Mouse (Mus musculus) liver, adult 2 months (tissue): ENCODE results near the gene Gm21969. TPM values are rescaled to one million over a fixed set of nuclear protein-coding genes. Genes with fewer than 3 reads are reported as not detected.

Experiments
- DNase-seq: peaks from one replicate; pipeline ENCODE4 v3.0.0-alpha.2; 2011; ENCODE audit warnings: low read depth, low spot score; ENCODE audit errors: extremely low read depth
- H3K27ac ChIP-seq: fragments of 200-500 bp; replicated peaks from 2 replicates; pipeline ENCODE4 v1.5.1; 2012; ENCODE audit warnings: low read depth, mild to moderate bottlenecking, control low read depth, inconsistent platforms, low read length; ENCODE audit not compliant: insufficient read depth
- H3K27me3 ChIP-seq: fragments of 200-500 bp; 2 replicates; pipeline ENCODE4 v1.6.1; 2012; ENCODE audit warnings: mild to moderate bottlenecking, moderate library complexity, low read length, inconsistent platforms; ENCODE audit not compliant: control insufficient read depth, insufficient read depth
- H3K36me3 ChIP-seq: fragments of 200-500 bp; 2 replicates; pipeline ENCODE4 v1.6.1; 2012; ENCODE audit warnings: low read length, inconsistent platforms; ENCODE audit not compliant: control insufficient read depth, insufficient read depth
- H3K4me1 ChIP-seq: fragments of 200-500 bp; 2 replicates; pipeline ENCODE4 v1.6.1; 2011; ENCODE audit warnings: low read length; ENCODE audit not compliant: control insufficient read depth, insufficient read depth
- H3K4me3 ChIP-seq: fragments of 200-500 bp; 2 replicates; pipeline ENCODE4 v1.5.1; 2011; ENCODE audit warnings: low read depth, mild to moderate bottlenecking, control low read depth, low read length, moderate library complexity; ENCODE audit not compliant: insufficient read depth
- H3K79me2 ChIP-seq: fragments of 200-500 bp; 2 replicates; pipeline ENCODE4 v1.6.1; 2012; ENCODE audit warnings: inconsistent platforms, mild to moderate bottlenecking, low read length, moderate library complexity; ENCODE audit not compliant: control insufficient read depth, insufficient read depth
- H3K9ac ChIP-seq: fragments of 200-500 bp; 2 replicates; pipeline ENCODE4 v1.6.1; 2012; ENCODE audit warnings: low read depth, mild to moderate bottlenecking, control low read depth, inconsistent platforms, low read length
- CTCF ChIP-seq: fragments of 200-500 bp; IDR thresholded peaks from 2 replicates; pipeline ENCODE4 v1.5.1; 2011; ENCODE audit warnings: low read depth, low read length, control low read depth
- POLR2A ChIP-seq: fragments of 200-500 bp; IDR thresholded peaks from 2 replicates; pipeline ENCODE4 v1.6.1; 2011; ENCODE audit warnings: low read length, control low read depth; ENCODE audit not compliant: insufficient read depth; ENCODE audit errors: extremely low read depth
- WGBS: fragments of 180-500 bp; shearing (Covaris S2); methylation state at CpG from one replicate; pipeline ENCODE4 v1.1.7; 2018; 5-methylcytosine and 5-hydroxymethylcytosine counted together
- polyA plus RNA-seq: library from polyadenylated mRNA; depleted of rRNA; stranded (reverse); fragments of >200 nt; gene quantifications from 2 replicates; pipeline ENCODE4 v1.2.3, GENCODE M21; 2012
- total RNA-seq: library from RNA; depleted of rRNA; stranded (reverse); fragments of >200 nt; gene quantifications from 2 replicates; pipeline ENCODE4 v1.2.3, GENCODE M21; 2014

Gene Gm21969
- total and polyA plus RNA-seq, 2 experiments = 0.09 to 0.11 TPM

- Histone ChIP-seq H3K4me3 (no peak overlapping the region), H3K27me3 (no peaks in the 10 kb centered on the region), H3K27ac (peak overlapping the region; percentile 28; the same call in 1 of the 2 replicates), H3K79me2 (peaks cover 71% of the 10 kb centered on the region; the same call in 1 of the 2 replicates), H3K36me3 (no peaks in the 10 kb centered on the region), H3K9ac (no peak overlapping the region), H3K4me1 (peaks cover 86% of the 10 kb centered on the region)
- 58% methylated on average over 3 of the region's 3 CpGs for WGBS
- TF ChIP-seq POLR2A (no peak), CTCF (peak; percentile 71)
- no peak for DNase-seq
Measured at GRCm38 (mm10) chr4:139582903-139583302, 20.1 kb upstream of the Gm21969 start.

- H3K4me1 ChIP-seq = peaks cover 83% of the 10 kb centered on the region
- 27% methylated on average over 11 of the region's 11 CpGs for WGBS
- H3K9ac ChIP-seq = no peak overlapping the region; the same call in 1 of the 2 replicates
Measured at GRCm38 (mm10) chr4:139583629-139584245, 19.2 kb upstream of the Gm21969 start.

GRCm38 (mm10) chr4:139584704-139585103, 18.3 kb upstream of the Gm21969 start:
- 58% methylated on average over 11 of the region's 11 CpGs for WGBS
- TF ChIP-seq CTCF = no peak
- no peak for TF ChIP-seq POLR2A
- H3K27me3 ChIP-seq = no peaks in the 10 kb centered on the region
- H3K27ac ChIP-seq = peak overlapping the region; percentile 6
- H3K79me2 ChIP-seq = peaks cover 66% of the 10 kb centered on the region; the same call in 1 of the 2 replicates
- H3K4me1 ChIP-seq = peaks cover 76% of the 10 kb centered on the region
- DNase-seq = peak; percentile 67
- no peak overlapping the region for H3K4me3 ChIP-seq
- H3K36me3 ChIP-seq = no peaks in the 10 kb centered on the region
- H3K9ac ChIP-seq = no peak overlapping the region

More at GRCm38 (mm10) chr4:139583629-139584245, 19.2 kb upstream of the Gm21969 start:
- H3K27me3 ChIP-seq = no peaks in the 10 kb centered on the region
- H3K36me3 ChIP-seq = no peaks in the 10 kb centered on the region
- H3K27ac ChIP-seq = peak overlapping the region; percentile 28; the same call in 1 of the 2 replicates
- TF ChIP-seq CTCF (no peak), POLR2A (no peak)
- DNase-seq = peak; percentile 59
- peaks cover 71% of the 10 kb centered on the region; the same call in 1 of the 2 replicates for H3K79me2 ChIP-seq
- H3K4me3 ChIP-seq = no peak overlapping the region

- DNase-seq = peak; percentile 82
- Histone ChIP-seq H3K79me2 (peaks cover 72% of the 10 kb centered on the region; the same call in 1 of the 2 replicates), H3K27ac (peak overlapping the region; percentile 26), H3K27me3 (no peaks in the 10 kb centered on the region), H3K36me3 (no peaks in the 10 kb centered on the region), H3K4me3 (no peak overlapping the region), H3K4me1 (peaks cover 67% of the 10 kb centered on the region), H3K9ac (no peak overlapping the region)
- TF ChIP-seq CTCF (no peak), POLR2A (no peak)
- 48% methylated on average over 7 of the region's 7 CpGs for WGBS
Measured at GRCm38 (mm10) chr4:139585713-139586112, 17.3 kb upstream of the Gm21969 start.

GRCm38 (mm10) chr4:139587370-139587769, 15.6 kb upstream of the Gm21969 start:
- Histone ChIP-seq H3K4me1 (peaks cover 53% of the 10 kb centered on the region), H3K27ac (peak overlapping the region; percentile 61), H3K27me3 (no peaks in the 10 kb centered on the region), H3K36me3 (no peaks in the 10 kb centered on the region), H3K79me2 (peaks cover 80% of the 10 kb centered on the region; the same call in 1 of the 2 replicates), H3K9ac (peak overlapping the region; percentile 32; the same call in 1 of the 2 replicates), H3K4me3 (no peak overlapping the region)
- TF ChIP-seq CTCF (no peak), POLR2A (no peak)
- WGBS = 15% methylated on average over 4 of the region's 4 CpGs
- peak; percentile 82 for DNase-seq

GRCm38 (mm10) chr4:139587773-139588172, 15.2 kb upstream of the Gm21969 start:
- peak; percentile 82 for DNase-seq
- TF ChIP-seq CTCF (no peak), POLR2A (no peak)
- Histone ChIP-seq H3K9ac (no peak overlapping the region), H3K4me3 (no peak overlapping the region), H3K27me3 (no peaks in the 10 kb centered on the region), H3K36me3 (no peaks in the 10 kb centered on the region), H3K4me1 (peaks cover 49% of the 10 kb centered on the region), H3K27ac (peak overlapping the region; percentile 61), H3K79me2 (peaks cover 80% of the 10 kb centered on the region; the same call in 1 of the 2 replicates)
- 24% methylated on average over 4 of the region's 4 CpGs for WGBS
